In genomic region chr1:80963838-80964237, GRCm38 (mm10) we compare ENCODE assay signal across 14 mouse cellular contexts.
DNase-seq lines count a peak whose midpoint lies in the region; ATAC-seq and TF ChIP-seq lines count a peak whose summit lies in the region.
"Had no signal": no experiment of that assay in that cellular context is flagged by ENCODE, and none has a peak within 500 bp of the region (broad histone marks: within the 10 kb centered on the region; RNA-seq: fewer than 3 reads in every experiment).

No protein-coding gene starts in this region.

- 52% methylated on average over 1 of the region's 1 CpGs for WGBS in hindbrain, postnatal 0 days
- WGBS in hindbrain, embryonic 13.5 days = 70% methylated on average over 1 of the region's 1 CpGs
- 54% methylated on average over 1 of the region's 1 CpGs for WGBS in forebrain, postnatal 0 days

- no peak overlapping the region for H3K4me3 ChIP-seq in hindbrain, postnatal 0 days (ENCODE audit: low read length)
- H3K4me3 ChIP-seq in hindbrain, embryonic 13.5 days = no peak overlapping the region
- no peak overlapping the region for H3K4me3 ChIP-seq in forebrain, postnatal 0 days (ENCODE audit: low read depth, low read length)
- H3K4me3 ChIP-seq: heart, embryonic 13.5 days; kidney, embryonic 15.5 days; lung, embryonic 15.5 days; myocyte had no signal

- ATAC-seq in hindbrain, postnatal 0 days = 0 out of 2 replicates have a peak, but pooled peaks have one; percentile 62
- ATAC-seq in hindbrain, embryonic 13.5 days (ENCODE audit: low FRiP score) = no peak
- peak; percentile 86 for ATAC-seq in forebrain, postnatal 0 days

- H3K27ac ChIP-seq in hindbrain, postnatal 0 days = no peak overlapping the region
- H3K27ac ChIP-seq in hindbrain, embryonic 13.5 days = no peak overlapping the region
- H3K27ac ChIP-seq in forebrain, postnatal 0 days (ENCODE audit: low read depth, low read length) = no peak overlapping the region
- H3K27ac ChIP-seq: heart, embryonic 13.5 days; kidney, embryonic 15.5 days; lung, embryonic 15.5 days had no signal

- H3K9me3 ChIP-seq in hindbrain, postnatal 0 days (ENCODE audit: low read length) = no peaks in the 10 kb centered on the region
- no peaks in the 10 kb centered on the region for H3K9me3 ChIP-seq in hindbrain, embryonic 13.5 days
- no peaks in the 10 kb centered on the region for H3K9me3 ChIP-seq in forebrain, postnatal 0 days (ENCODE audit: low read length)
- H3K9me3 ChIP-seq: heart, embryonic 13.5 days; kidney, embryonic 15.5 days; lung, embryonic 15.5 days had no signal

- peak; percentile 62 for DNase-seq in hindbrain, postnatal 0 days (ENCODE audit: low spot score)
- DNase-seq in cerebellum, adult 11-12 months = peak; percentile 36
- peak; percentile 67 for DNase-seq in forebrain, postnatal 0 days
- DNase-seq in retina, postnatal 1 day = peak; percentile 9
- DNase-seq in thymus, postnatal 4 days = no peak
- no peak for DNase-seq in frontal cortex, postnatal 36 days (ENCODE audit: low spot score in 2 of 2)
- DNase-seq: embryo, embryonic 11 days; gastrocnemius, postnatal 14 days; spleen, adult 18-20 months had no signal

- no peak for TF ChIP-seq CTCF in hindbrain, postnatal 0 days (IDR thresholded peaks at IDR 0.05; ENCODE audit: low read depth)
- no peak for TF ChIP-seq CTCF in forebrain, postnatal 0 days (IDR thresholded peaks at IDR 0.05; ENCODE audit: low read depth)

- no peaks in the 10 kb centered on the region for H3K27me3 ChIP-seq in hindbrain, postnatal 0 days (ENCODE audit: insufficient read depth, low read length)
- H3K27me3 ChIP-seq in hindbrain, embryonic 13.5 days = no peaks in the 10 kb centered on the region
- H3K27me3 ChIP-seq in forebrain, postnatal 0 days (ENCODE audit: insufficient read depth, low read length) = no peaks in the 10 kb centered on the region
- H3K27me3 ChIP-seq: heart, embryonic 13.5 days; kidney, embryonic 15.5 days; lung, embryonic 15.5 days had no signal

- H3K4me2 ChIP-seq in hindbrain, postnatal 0 days (ENCODE audit: low read depth, low read length) = no peak overlapping the region
- no peak overlapping the region for H3K4me2 ChIP-seq in hindbrain, embryonic 13.5 days
- H3K4me2 ChIP-seq in forebrain, postnatal 0 days (ENCODE audit: low read depth) = no peak overlapping the region
- H3K4me2 ChIP-seq: heart, embryonic 13.5 days; kidney, embryonic 15.5 days; lung, embryonic 15.5 days had no signal

- H3K36me3 ChIP-seq in hindbrain, postnatal 0 days (ENCODE audit: insufficient read depth, low read length) = no peaks in the 10 kb centered on the region
- no peaks in the 10 kb centered on the region for H3K36me3 ChIP-seq in hindbrain, embryonic 13.5 days
- H3K36me3 ChIP-seq in forebrain, postnatal 0 days (ENCODE audit: insufficient read depth) = no peaks in the 10 kb centered on the region
- H3K36me3 ChIP-seq: heart, embryonic 13.5 days; kidney, embryonic 15.5 days; lung, embryonic 15.5 days had no signal

- H3K9ac ChIP-seq in hindbrain, postnatal 0 days (replicated peaks; ENCODE audit: low read length) = no peak overlapping the region
- H3K9ac ChIP-seq in hindbrain, embryonic 13.5 days = no peak overlapping the region
- no peak overlapping the region for H3K9ac ChIP-seq in forebrain, postnatal 0 days
- H3K9ac ChIP-seq: heart, embryonic 13.5 days; kidney, embryonic 15.5 days; lung, embryonic 15.5 days had no signal

- H3K4me1 ChIP-seq in hindbrain, postnatal 0 days (ENCODE audit: insufficient read depth, low read length) = no peaks in the 10 kb centered on the region
- H3K4me1 ChIP-seq in hindbrain, embryonic 13.5 days (replicated peaks) = no peaks in the 10 kb centered on the region
- H3K4me1 ChIP-seq in forebrain, postnatal 0 days (ENCODE audit: insufficient read depth) = no peaks in the 10 kb centered on the region; the same call in 1 of the 2 replicates
- H3K4me1 ChIP-seq: heart, embryonic 13.5 days; kidney, embryonic 15.5 days; lung, embryonic 15.5 days had no signal

Comparison
In these comparisons a context has a peak if more than half of its experiments do, and no peak if none do; other contexts are left out.
1. DNase-seq: peak in hindbrain, postnatal 0 days (single experiment), cerebellum, adult 11-12 months (single experiment), forebrain, postnatal 0 days (single experiment) and retina, postnatal 1 day (single experiment); none in thymus, postnatal 4 days (single experiment) and frontal cortex, postnatal 36 days (0 of 2).